Mouse (Mus musculus): ENCODE results near the gene Flywch1. TPM values are rescaled to one million over a fixed set of nuclear protein-coding genes. Genes with fewer than 3 reads are reported as not detected.

Gene Flywch1
- polyA plus RNA-seq, 2 experiments, result 4.0 to 6.6 TPM

- Histone ChIP-seq H3K4me3 (ENCODE audit: insufficient read depth in 1 of 2, low read depth in 2 of 2, low read length in 2 of 2) (peak overlapping the region; percentile 56 to 61; a peak in 3 of 4 replicates), H3K4me1 (replicated peaks; ENCODE audit: control insufficient read depth in 2 of 2, insufficient read depth in 2 of 2, low read length in 1 of 2) (peaks cover 12 to 21% of the 10 kb centered on the region in 2 experiments), H3K9me3 (ENCODE audit: control insufficient read depth, low read length) (no peaks in the 10 kb centered on the region), H3K9ac (replicated peaks) (peak overlapping the region; percentile 76), H3K27me3 (ENCODE audit: control insufficient read depth, insufficient read depth, low read length) (no peaks in the 10 kb centered on the region), H3K4me2 (ENCODE audit: low read depth) (peak overlapping the region; percentile 74), H3K36me3 (replicated peaks; ENCODE audit: control insufficient read depth, insufficient read depth, low read depth) (no peaks in the 10 kb centered on the region), H3K27ac (no peak overlapping the region)
- 12% methylated on average over 8 of the region's 8 CpGs for WGBS (ENCODE audit: insufficient replicate concordance)
- TF ChIP-seq CTCF (IDR thresholded peaks at IDR 0.05; ENCODE audit: low read depth), result no peak
- no peak for TF ChIP-seq EP300 (IDR thresholded peaks at IDR 0.05; ENCODE audit: low read depth)
- DNase-seq (ENCODE audit: low read depth in 3 of 3, low spot score in 3 of 3) (no peak), ATAC-seq (ENCODE audit: insufficient read depth) (peak; percentile 43; the same call in 1 of the 2 replicates)
These were observed 18.4 kb upstream of the Flywch1 start for GRCm38 (mm10) chr17:23789749-23790268.

DNA sequence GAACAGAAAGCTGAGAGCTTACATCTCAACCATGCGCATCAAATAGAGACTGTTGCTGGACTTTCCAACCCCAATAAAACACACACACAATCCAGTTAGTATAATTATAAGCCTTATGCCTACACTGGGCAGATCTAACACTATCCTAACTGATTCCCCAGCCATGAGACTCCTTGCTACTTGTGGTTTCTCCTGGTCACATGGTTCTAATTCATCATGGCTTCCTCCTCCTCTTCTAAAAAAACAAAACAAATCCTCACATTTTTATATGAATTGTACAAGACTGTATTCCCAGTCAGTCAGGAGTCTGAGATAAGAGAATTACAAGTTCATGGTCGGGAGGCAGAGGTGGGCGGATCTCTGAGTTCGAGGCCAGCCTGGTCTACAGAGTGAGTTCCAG lies 17.6 kb upstream of the Flywch1 start:
- no peak for ATAC-seq (ENCODE audit: insufficient read depth)
- no peak for DNase-seq (ENCODE audit: low read depth in 3 of 3, low spot score in 3 of 3)
- H3K36me3 ChIP-seq (replicated peaks; ENCODE audit: control insufficient read depth, insufficient read depth, low read depth), result no peaks in the 10 kb centered on the region

DNA sequence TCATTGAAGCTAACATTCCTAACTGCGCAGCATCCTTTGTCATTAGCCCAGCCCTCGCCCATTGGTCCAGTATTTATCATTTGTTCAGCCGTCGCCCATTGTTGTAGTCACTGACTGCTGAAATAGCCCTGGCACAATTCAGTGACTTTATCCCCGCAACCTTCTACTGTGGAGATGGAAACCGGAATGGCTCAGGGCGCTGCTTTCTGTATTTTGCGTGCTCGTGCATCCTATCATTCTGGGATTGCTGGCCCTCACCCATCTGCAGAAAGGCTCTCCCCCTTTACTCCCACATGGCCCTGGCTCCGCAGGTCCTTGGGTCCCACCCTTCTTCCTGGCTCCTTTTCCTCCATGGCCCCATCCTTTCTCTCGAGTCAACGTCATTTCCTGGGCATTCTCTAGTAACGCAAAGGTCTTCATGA lies 15.1 kb upstream of the Flywch1 start:
- H3K27me3 ChIP-seq (ENCODE audit: control insufficient read depth, insufficient read depth, low read length), result no peaks in the 10 kb centered on the region
- H3K4me3 ChIP-seq (ENCODE audit: insufficient read depth in 1 of 2, low read depth in 2 of 2, low read length in 2 of 2), result peak overlapping the region in 1 of 2 experiments; percentile 59; a peak in 2 of 4 replicates
- DNase-seq (ENCODE audit: low read depth in 3 of 3, low spot score in 3 of 3), result no peak
- ATAC-seq (ENCODE audit: insufficient read depth), result no peak
- no peak overlapping the region for H3K27ac ChIP-seq
- no peaks in the 10 kb centered on the region for H3K36me3 ChIP-seq (replicated peaks; ENCODE audit: control insufficient read depth, insufficient read depth, low read depth)
- 38% methylated on average over 13 of the region's 13 CpGs for WGBS (ENCODE audit: insufficient replicate concordance)
- H3K9ac ChIP-seq (replicated peaks), result no peak overlapping the region
- H3K9me3 ChIP-seq (ENCODE audit: control insufficient read depth, low read length), result no peaks in the 10 kb centered on the region
- TF ChIP-seq EP300 (IDR thresholded peaks at IDR 0.05; ENCODE audit: low read depth), result no peak
- no peak; the same call in 1 of the 2 replicates for TF ChIP-seq CTCF (IDR thresholded peaks at IDR 0.05; ENCODE audit: low read depth)
- H3K4me1 ChIP-seq (replicated peaks; ENCODE audit: control insufficient read depth in 2 of 2, insufficient read depth in 2 of 2, low read length in 1 of 2), result peaks cover 12 to 21% of the 10 kb centered on the region in 2 experiments
- peak overlapping the region; percentile 90 for H3K4me2 ChIP-seq (ENCODE audit: low read depth)

More for the DNA sequence above, 17.6 kb upstream of the Flywch1 start:
- 52% methylated on average over 4 of the region's 4 CpGs for WGBS (ENCODE audit: insufficient replicate concordance)
- TF ChIP-seq EP300 (IDR thresholded peaks at IDR 0.05; ENCODE audit: low read depth), result no peak
- no peak for TF ChIP-seq CTCF (IDR thresholded peaks at IDR 0.05; ENCODE audit: low read depth)
- H3K27me3 ChIP-seq (ENCODE audit: control insufficient read depth, insufficient read depth, low read length), result no peaks in the 10 kb centered on the region
- no peak overlapping the region for H3K27ac ChIP-seq
- H3K4me1 ChIP-seq (replicated peaks; ENCODE audit: control insufficient read depth in 2 of 2, insufficient read depth in 2 of 2, low read length in 1 of 2), result peaks cover 12 to 21% of the 10 kb centered on the region in 2 experiments
- H3K4me3 ChIP-seq (ENCODE audit: insufficient read depth in 1 of 2, low read depth in 2 of 2, low read length in 2 of 2), result no peak overlapping the region
- H3K9ac ChIP-seq (replicated peaks), result no peak overlapping the region
- no peak overlapping the region for H3K4me2 ChIP-seq (ENCODE audit: low read depth)
- no peaks in the 10 kb centered on the region for H3K9me3 ChIP-seq (ENCODE audit: control insufficient read depth, low read length)

DNA sequence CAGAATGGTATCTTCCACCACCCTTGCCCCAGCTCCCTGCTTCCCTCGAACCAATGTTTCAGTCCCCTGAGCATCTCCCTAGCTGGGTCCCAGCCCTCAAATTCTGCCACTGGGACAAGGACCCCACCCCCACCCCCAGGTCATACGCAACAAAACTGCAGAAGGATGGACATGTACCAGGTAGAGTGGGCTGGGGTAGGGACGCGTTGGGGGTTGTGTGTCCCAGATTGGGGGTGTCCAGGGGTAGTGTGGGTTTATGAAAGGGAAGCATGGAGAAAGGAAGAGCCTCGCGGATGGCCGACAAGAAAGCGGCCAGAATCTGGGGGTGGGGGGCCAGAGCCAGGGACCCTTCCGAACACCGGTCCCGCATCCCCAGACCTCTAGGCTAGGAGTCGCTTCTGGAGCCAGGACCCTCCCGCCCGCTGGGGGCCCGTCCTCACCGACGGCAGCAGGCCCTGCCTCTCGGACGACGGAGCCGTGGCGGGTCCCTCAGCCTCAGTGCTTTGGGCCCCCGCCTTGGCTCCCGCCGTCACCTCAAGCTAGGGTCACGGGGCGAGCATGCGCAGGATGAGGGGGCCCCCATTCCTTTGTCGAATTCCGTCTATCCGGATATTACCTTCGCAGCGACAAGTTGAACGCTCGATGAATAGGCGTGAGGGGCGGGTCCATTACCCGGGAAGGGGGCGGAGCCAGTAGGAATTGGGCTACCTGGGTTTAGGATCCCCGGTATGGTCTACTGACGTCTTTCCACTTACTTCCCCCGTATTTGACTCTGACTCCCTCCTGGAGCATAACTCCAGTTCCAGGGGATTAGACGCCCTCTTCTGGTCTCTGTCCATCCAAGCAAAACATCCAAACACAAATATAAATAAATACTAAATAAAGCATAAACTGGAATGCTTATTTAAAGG lies 14.4 kb upstream of the Flywch1 start, which contains the start of gene Flywch2:
Gene Flywch2 (minus strand): TSS at position 521 of the 911 bp plus-strand sequence.
- 7% methylated on average over 42 of the region's 43 CpGs for WGBS (ENCODE audit: insufficient replicate concordance)
- no peaks in the 10 kb centered on the region for H3K27me3 ChIP-seq (ENCODE audit: control insufficient read depth, insufficient read depth, low read length)

DNA sequence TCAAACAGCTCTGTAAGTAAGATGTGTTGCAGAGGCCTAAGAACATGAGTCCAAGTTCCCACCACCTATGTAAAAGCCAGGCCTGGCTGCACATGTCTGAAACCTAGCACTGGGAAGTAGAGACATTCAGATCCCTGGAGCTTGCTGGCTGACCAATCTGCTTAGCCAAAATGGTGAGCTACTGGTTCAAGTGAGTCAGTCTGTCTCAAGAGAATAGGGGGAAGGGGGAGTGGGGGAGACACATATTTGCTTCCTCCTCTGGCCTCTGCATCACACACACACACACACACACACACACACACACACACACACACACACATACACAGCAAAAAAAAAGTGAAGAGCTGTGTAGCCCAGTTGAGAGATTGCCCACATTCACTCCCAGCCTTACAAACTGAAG lies 11.9 kb upstream of the Flywch1 start:
- Histone ChIP-seq H3K4me1 (replicated peaks; ENCODE audit: control insufficient read depth in 2 of 2, insufficient read depth in 2 of 2, low read length in 1 of 2) (peaks cover 0 to 8% of the 10 kb centered on the region in 2 experiments; a peak in 3 of 4 replicates), H3K36me3 (replicated peaks; ENCODE audit: control insufficient read depth, insufficient read depth, low read depth) (no peaks in the 10 kb centered on the region), H3K27ac (no peak overlapping the region), H3K9ac (replicated peaks) (no peak overlapping the region), H3K9me3 (ENCODE audit: control insufficient read depth, low read length) (no peaks in the 10 kb centered on the region), H3K27me3 (ENCODE audit: control insufficient read depth, insufficient read depth, low read length) (no peaks in the 10 kb centered on the region), H3K4me3 (ENCODE audit: insufficient read depth in 1 of 2, low read depth in 2 of 2, low read length in 2 of 2) (no peak overlapping the region), H3K4me2 (ENCODE audit: low read depth) (no peak overlapping the region)
- no peak for TF ChIP-seq EP300 (IDR thresholded peaks at IDR 0.05; ENCODE audit: low read depth)
- no peak for TF ChIP-seq CTCF (IDR thresholded peaks at IDR 0.05; ENCODE audit: low read depth)
- no peak for ATAC-seq (ENCODE audit: insufficient read depth)
- DNase-seq (ENCODE audit: low read depth in 3 of 3, low spot score in 3 of 3), result no peak

More for the DNA sequence above, 14.4 kb upstream of the Flywch1 start, which contains the start of gene Flywch2:
- Histone ChIP-seq H3K4me1 (replicated peaks; ENCODE audit: control insufficient read depth in 2 of 2, insufficient read depth in 2 of 2, low read length in 1 of 2) (peaks cover 7 to 19% of the 10 kb centered on the region in 2 experiments), H3K27ac (no peak within 1 kb of the TSS), H3K36me3 (replicated peaks; ENCODE audit: control insufficient read depth, insufficient read depth, low read depth) (no peaks in the 10 kb centered on the region), H3K4me2 (ENCODE audit: low read depth) (peak within 1 kb of the TSS; percentile 90), H3K9ac (replicated peaks) (peak within 1 kb of the TSS; percentile 49), H3K9me3 (ENCODE audit: control insufficient read depth, low read length) (no peaks in the 10 kb centered on the region), H3K4me3 (ENCODE audit: insufficient read depth in 1 of 2, low read depth in 2 of 2, low read length in 2 of 2) (peak within 1 kb of the TSS; percentile 54 to 59)
- TF ChIP-seq CTCF (IDR thresholded peaks at IDR 0.05; ENCODE audit: low read depth) (no peak; the same call in 1 of the 2 replicates), EP300 (IDR thresholded peaks at IDR 0.05; ENCODE audit: low read depth) (no peak)
- DNase-seq (ENCODE audit: low read depth in 3 of 3, low spot score in 3 of 3) (peak; percentile 51 to 60 (median 58)), ATAC-seq (ENCODE audit: insufficient read depth) (peak; percentile 61)

Measured in liver, embryonic 14.5 days (tissue).